Mouse (Mus musculus) heart, adult 2 months (tissue): ENCODE measurements around the gene Diaph2. TPM values are rescaled to one million over a fixed set of nuclear protein-coding genes. Genes with fewer than 3 reads are reported as not detected.

Source experiments
- DNase-seq, 2 experiments: peaks; one replicate each; pipeline ENCODE4 v3.0.0; 2021
- H3K27ac ChIP-seq: fragments of 200-600 bp; 2 replicates; pipeline ENCODE4 v1.8.1; 2022
- H3K27me3 ChIP-seq: fragments of 200-500 bp; 2 replicates; pipeline ENCODE4 v1.6.1; 2012; ENCODE audit warnings: mild to moderate bottlenecking, low read length, inconsistent platforms, mixed read lengths; ENCODE audit not compliant: control insufficient read depth, insufficient read depth
- H3K36me3 ChIP-seq: fragments of 200-500 bp; 2 replicates; pipeline ENCODE4 v1.6.1; 2012; ENCODE audit warnings: low read length, inconsistent platforms; ENCODE audit not compliant: control insufficient read depth, insufficient read depth
- H3K4me1 ChIP-seq: fragments of 200-500 bp; 2 replicates; pipeline ENCODE4 v1.6.1; 2011; ENCODE audit warnings: low read length; ENCODE audit not compliant: control insufficient read depth, insufficient read depth
- H3K4me3 ChIP-seq: fragments of 200-600 bp; 2 replicates; pipeline ENCODE4 v1.8.1; 2022
- H3K79me2 ChIP-seq: fragments of 200-500 bp; replicated peaks from 2 replicates; pipeline ENCODE4 v1.6.1; 2012; ENCODE audit warnings: mild to moderate bottlenecking, inconsistent platforms, low read length, moderate library complexity, mixed read lengths; ENCODE audit not compliant: control insufficient read depth, insufficient read depth
- H3K9ac ChIP-seq: fragments of 200-500 bp; 2 replicates; pipeline ENCODE4 v1.6.1; 2012; ENCODE audit warnings: low read depth, mild to moderate bottlenecking, control low read depth, inconsistent platforms, low read length, mixed read lengths
- CTCF ChIP-seq: fragments of 200-600 bp; IDR thresholded peaks from 2 replicates; pipeline ENCODE4 v1.8.1; 2022; ENCODE audit warnings: antibody characterized with exemption, mild to moderate bottlenecking, moderate library complexity
- EP300 ChIP-seq: fragments of 200-500 bp; IDR thresholded peaks from 2 replicates; pipeline ENCODE4 v1.6.1; 2011; ENCODE audit warnings: low read depth, low read length, control low read depth; ENCODE audit not compliant: insufficient read depth
- POLR2A ChIP-seq: fragments of 200-500 bp; IDR thresholded peaks from 2 replicates; pipeline ENCODE4 v1.6.1; 2011; ENCODE audit warnings: mild to moderate bottlenecking, low read depth, low read length, control low read depth; ENCODE audit not compliant: insufficient read depth
- WGBS: fragments of 180-500 bp; shearing (Covaris S2); methylation state at CpG from one replicate; pipeline ENCODE4 v1.1.7; 2018; 5-methylcytosine and 5-hydroxymethylcytosine counted together
- intact Hi-C: fragments of 180-260 bp; cut with DNase I; formaldehyde crosslinking; loops from one replicate; pipeline ENCODE4 v1.15.1; 2025
- polyA plus RNA-seq: library from polyadenylated mRNA; depleted of rRNA; stranded (reverse); fragments of >200 nt; gene quantifications from 2 replicates; pipeline ENCODE4 v1.2.3, GENCODE M21; 2012
- total RNA-seq, 2 experiments: library from RNA; stranded (reverse); gene quantifications; 2 replicates each; pipeline ENCODE4 v1.2.3; 2021

Diaph2 gene
- total and polyA plus RNA-seq, 3 experiments, result 3.5 to 13.5 (median 10.7) TPM

GRCm38 (mm10) chrX:129742981-129743380, 6.6 kb upstream of the Diaph2 start:
- intact Hi-C loops, result loop anchor here (1.0 kb wide), 1 partner anchor 141 kb away; no protein-coding TSS in a partner anchor
- Histone ChIP-seq H3K9ac (no peak overlapping the region), H3K79me2 (no peaks in the 10 kb centered on the region), H3K36me3 (no peaks in the 10 kb centered on the region), H3K4me1 (peaks cover 2% of the 10 kb centered on the region), H3K4me3 (no peak overlapping the region), H3K27ac (no peak overlapping the region), H3K27me3 (no peaks in the 10 kb centered on the region)
- DNase-seq, result no peak
- 59% methylated on average over 3 of the region's 3 CpGs for WGBS
- TF ChIP-seq POLR2A (no peak), CTCF (no peak)

GRCm38 (mm10) chrX:129745976-129746375, 3.6 kb upstream of the Diaph2 start:
- H3K27me3 ChIP-seq, result no peaks in the 10 kb centered on the region
- H3K36me3 ChIP-seq, result no peaks in the 10 kb centered on the region
- no peaks in the 10 kb centered on the region for H3K79me2 ChIP-seq
- no peak overlapping the region for H3K9ac ChIP-seq
- no peak overlapping the region for H3K27ac ChIP-seq
- 55% methylated on average over 3 of the region's 3 CpGs for WGBS
- intact Hi-C loops, result no loop called here
- TF ChIP-seq EP300, result no peak
- no peak for TF ChIP-seq POLR2A
- TF ChIP-seq CTCF, result no peak
- DNase-seq, result no peak
- H3K4me3 ChIP-seq, result no peak overlapping the region
- peaks cover 2% of the 10 kb centered on the region for H3K4me1 ChIP-seq

- no peak for TF ChIP-seq POLR2A
- TF ChIP-seq CTCF, result no peak
- TF ChIP-seq EP300, result no peak
- peaks cover 3% of the 10 kb centered on the region; the same call in 1 of the 2 replicates for H3K4me1 ChIP-seq
- H3K27me3 ChIP-seq, result no peaks in the 10 kb centered on the region
- H3K27ac ChIP-seq, result peak overlapping the region; percentile 78
- H3K79me2 ChIP-seq, result no peaks in the 10 kb centered on the region
- DNase-seq, result no peak
- peak overlapping the region; percentile 61 for H3K4me3 ChIP-seq
- no peaks in the 10 kb centered on the region for H3K36me3 ChIP-seq
- H3K9ac ChIP-seq, result no peak overlapping the region
- intact Hi-C loops, result no loop called here
- WGBS, result 29% methylated on average over 1 of the region's 1 CpGs
These were observed 440 bp upstream of the Diaph2 start for GRCm38 (mm10) chrX:129749102-129749501.

- intact Hi-C loops, result no loop called here
- Histone ChIP-seq H3K27me3 (no peaks in the 10 kb centered on the region), H3K4me3 (peak overlapping the region; percentile 61), H3K36me3 (no peaks in the 10 kb centered on the region), H3K4me1 (peaks cover 2% of the 10 kb centered on the region; the same call in 1 of the 2 replicates), H3K27ac (peak overlapping the region; percentile 78), H3K9ac (peak overlapping the region; percentile 94), H3K79me2 (no peaks in the 10 kb centered on the region)
- peak; percentile 49 to 66 for DNase-seq
- TF ChIP-seq CTCF (no peak), POLR2A (no peak), EP300 (no peak)
- WGBS, result 16% methylated on average over 29 of the region's 31 CpGs
These were observed 590 bp downstream of the Diaph2 start for GRCm38 (mm10) chrX:129750094-129750569.

GRCm38 (mm10) chrX:129750606-129751005, 1.1 kb downstream of the Diaph2 start:
- intact Hi-C loops, result no loop called here

GRCm38 (mm10) chrX:129756606-129757005, 7.1 kb downstream of the Diaph2 start:
- no peak overlapping the region for H3K9ac ChIP-seq
- TF ChIP-seq CTCF, result no peak
- TF ChIP-seq EP300, result no peak
- TF ChIP-seq POLR2A, result no peak
- H3K4me3 ChIP-seq, result no peak overlapping the region
- H3K79me2 ChIP-seq, result no peaks in the 10 kb centered on the region
- intact Hi-C loops, result no loop called here
- H3K27ac ChIP-seq, result no peak overlapping the region
- no peaks in the 10 kb centered on the region for H3K27me3 ChIP-seq
- no peak for DNase-seq
- no peaks in the 10 kb centered on the region; the same call in 1 of the 2 replicates for H3K4me1 ChIP-seq
- H3K36me3 ChIP-seq, result no peaks in the 10 kb centered on the region

More at GRCm38 (mm10) chrX:129750606-129751005, 1.1 kb downstream of the Diaph2 start:
- peak overlapping the region; percentile 78 for H3K27ac ChIP-seq
- DNase-seq, result peak in 1 of 2 experiments; percentile 14
- TF ChIP-seq EP300 (no peak), CTCF (no peak), POLR2A (no peak)
- H3K79me2 ChIP-seq, result no peaks in the 10 kb centered on the region
- H3K4me1 ChIP-seq, result peaks cover 1% of the 10 kb centered on the region; the same call in 1 of the 2 replicates
- peak overlapping the region; percentile 61 for H3K4me3 ChIP-seq
- 13% methylated on average over 6 of the region's 6 CpGs for WGBS
- no peaks in the 10 kb centered on the region for H3K27me3 ChIP-seq
- peak overlapping the region; percentile 94 for H3K9ac ChIP-seq
- no peaks in the 10 kb centered on the region for H3K36me3 ChIP-seq
